Mouse (Mus musculus): ENCODE measurements around the gene Clcn7. TPM values are rescaled to one million over a fixed set of nuclear protein-coding genes. Genes with fewer than 3 reads are reported as not detected.

Gene Clcn7
- polyA plus RNA-seq, 1 experiment from 2014 or later: 18.1 TPM

Other genes starting within 250 kb of the Clcn7 start
- 49.0 and 49.6 TPM in 2 replicates for gene Nubp2, start 247.0 kb upstream of the Clcn7 start, polyA plus RNA-seq (2015; fragmentation: Nextera tagmentation; extraction: Ambion mirVana)
- 32.1 and 32.5 TPM in 2 replicates for gene Spsb3, start 246.7 kb upstream of the Clcn7 start, polyA plus RNA-seq (2015; fragmentation: Nextera tagmentation; extraction: Ambion mirVana)
- 26.3 and 29.3 TPM in 2 replicates for gene Eme2, start 238.3 kb upstream of the Clcn7 start, polyA plus RNA-seq (2015; fragmentation: Nextera tagmentation; extraction: Ambion mirVana)
- 102 and 112 TPM in 2 replicates for gene Mrps34, start 238.3 kb upstream of the Clcn7 start, polyA plus RNA-seq (2015; fragmentation: Nextera tagmentation; extraction: Ambion mirVana)
- 77.5 and 79.8 TPM in 2 replicates for gene Nme3, start 236.9 kb upstream of the Clcn7 start, polyA plus RNA-seq (2015; fragmentation: Nextera tagmentation; extraction: Ambion mirVana)
- 29.2 and 31.3 TPM in 2 replicates for gene Mapk8ip3, start 196.4 kb upstream of the Clcn7 start, polyA plus RNA-seq (2015; fragmentation: Nextera tagmentation; extraction: Ambion mirVana)
- 183 and 204 TPM in 2 replicates for gene Jpt2, start 172.7 kb upstream of the Clcn7 start, polyA plus RNA-seq (2015; fragmentation: Nextera tagmentation; extraction: Ambion mirVana)
- gene Cramp1l, start 117.6 kb upstream of the Clcn7 start, polyA plus RNA-seq (2015; fragmentation: Nextera tagmentation; extraction: Ambion mirVana): 7.1 and 7.6 TPM in 2 replicates
- 18.9 and 21.6 TPM in 2 replicates for gene Ift140, start 117.3 kb upstream of the Clcn7 start, polyA plus RNA-seq (2015; fragmentation: Nextera tagmentation; extraction: Ambion mirVana)
- 23.5 and 23.7 TPM in 2 replicates for gene Tmem204, start 49.8 kb upstream of the Clcn7 start, polyA plus RNA-seq (2015; fragmentation: Nextera tagmentation; extraction: Ambion mirVana)
- gene Telo2, start 17.4 kb upstream of the Clcn7 start, polyA plus RNA-seq (2015; fragmentation: Nextera tagmentation; extraction: Ambion mirVana): 38.6 and 40.2 TPM in 2 replicates
- 0.12 and 0.36 TPM in 2 replicates for gene Ptx4, start 12.6 kb upstream of the Clcn7 start, polyA plus RNA-seq (2015; fragmentation: Nextera tagmentation; extraction: Ambion mirVana)
- gene Ccdc154, start 29.1 kb downstream of the Clcn7 start, polyA plus RNA-seq (2015; fragmentation: Nextera tagmentation; extraction: Ambion mirVana): 0.46 and 0.62 TPM in 2 replicates
- gene Gm38655, start 42.1 kb downstream of the Clcn7 start, polyA plus RNA-seq (2015; fragmentation: Nextera tagmentation; extraction: Ambion mirVana): 4.3 and 8.4 TPM in 2 replicates
- gene BC003965, start 51.2 kb downstream of the Clcn7 start, polyA plus RNA-seq (2015; fragmentation: Nextera tagmentation; extraction: Ambion mirVana): 34.1 and 35.5 TPM in 2 replicates
- gene Unkl, start 55.0 kb downstream of the Clcn7 start, polyA plus RNA-seq (2015; fragmentation: Nextera tagmentation; extraction: Ambion mirVana): 7.2 TPM in 2 replicates
- 41.9 and 44.2 TPM in 2 replicates for gene Gnptg, start 106.7 kb downstream of the Clcn7 start, polyA plus RNA-seq (2015; fragmentation: Nextera tagmentation; extraction: Ambion mirVana)
- gene Tsr3, start 106.8 kb downstream of the Clcn7 start, polyA plus RNA-seq (2015; fragmentation: Nextera tagmentation; extraction: Ambion mirVana): 42.8 and 43.1 TPM in 2 replicates
- gene Baiap3, start 123.0 kb downstream of the Clcn7 start, polyA plus RNA-seq (2015; fragmentation: Nextera tagmentation; extraction: Ambion mirVana): 3.3 and 7.2 TPM in 2 replicates
- gene Ube2i, start 141.2 kb downstream of the Clcn7 start, polyA plus RNA-seq (2015; fragmentation: Nextera tagmentation; extraction: Ambion mirVana): 503 and 542 TPM in 2 replicates
- 1.8 TPM in 2 replicates for gene Prss34, start 165.0 kb downstream of the Clcn7 start, polyA plus RNA-seq (2015; fragmentation: Nextera tagmentation; extraction: Ambion mirVana)
- not detected in 2 replicates for gene Prss28, start 175.3 kb downstream of the Clcn7 start, polyA plus RNA-seq (2015; fragmentation: Nextera tagmentation; extraction: Ambion mirVana)
- gene Prss29, start 185.3 kb downstream of the Clcn7 start, polyA plus RNA-seq (2015; fragmentation: Nextera tagmentation; extraction: Ambion mirVana): not detected in 2 replicates
- 0.24 and 0.64 TPM in 2 replicates for gene Tpsab1, start 212.2 kb downstream of the Clcn7 start, polyA plus RNA-seq (2015; fragmentation: Nextera tagmentation; extraction: Ambion mirVana)
- gene Tpsb2, start 232.9 kb downstream of the Clcn7 start, polyA plus RNA-seq (2015; fragmentation: Nextera tagmentation; extraction: Ambion mirVana): 10.4 and 14.3 TPM in 2 replicates
- gene Tpsg1, start 235.9 kb downstream of the Clcn7 start, polyA plus RNA-seq (2015; fragmentation: Nextera tagmentation; extraction: Ambion mirVana): 3.5 and 4.7 TPM in 2 replicates